Mouse (Mus musculus): ENCODE measurements around the gene Xaf1. TPM values are rescaled to one million over a fixed set of nuclear protein-coding genes. Genes with fewer than 3 reads are reported as not detected.
"Not testable (repeated sequence)": the region's sequence is repeated elsewhere in the genome, so short reads cannot be mapped to it uniquely, and the experiment has no call there.

Gene Xaf1
- polyA plus RNA-seq, 1 experiment from 2014 or later, result 4.9 TPM

DNA sequence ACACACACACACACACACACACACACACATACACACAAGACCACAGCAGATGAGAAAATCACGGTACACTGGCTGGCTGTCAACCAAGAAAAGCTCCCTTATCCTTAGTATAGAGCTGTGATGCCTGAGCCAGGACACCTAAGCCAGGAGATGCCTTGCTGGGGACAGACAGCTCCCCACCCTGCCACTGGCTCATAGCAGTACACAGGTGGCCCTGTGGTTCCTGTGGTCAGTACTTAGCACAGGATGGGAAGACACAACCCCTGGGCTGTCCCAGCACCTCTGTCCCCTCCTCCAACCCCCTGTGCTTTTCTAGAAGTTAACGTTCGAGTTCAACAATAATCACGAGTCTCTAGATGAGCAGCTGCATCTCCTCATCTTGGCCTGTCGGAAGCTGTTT, 16.6 kb downstream of the Xaf1 start:
- Histone ChIP-seq H3K9me3 (no peaks in the 10 kb centered on the region), H3K4me2 (replicated peaks) (no peak overlapping the region), H3K4me3 (replicated peaks) (no peak overlapping the region), H3K4me1 (replicated peaks) (peaks cover 4% of the 10 kb centered on the region; the same call in 1 of the 2 replicates), H3K9ac (no peak overlapping the region), H3K27ac (no peak overlapping the region), H3K36me3 (no peaks in the 10 kb centered on the region), H3K27me3 (replicated peaks) (peaks cover 13% of the 10 kb centered on the region)
- no peak for ATAC-seq
- 47% methylated on average over 5 of the region's 5 CpGs for WGBS

DNA sequence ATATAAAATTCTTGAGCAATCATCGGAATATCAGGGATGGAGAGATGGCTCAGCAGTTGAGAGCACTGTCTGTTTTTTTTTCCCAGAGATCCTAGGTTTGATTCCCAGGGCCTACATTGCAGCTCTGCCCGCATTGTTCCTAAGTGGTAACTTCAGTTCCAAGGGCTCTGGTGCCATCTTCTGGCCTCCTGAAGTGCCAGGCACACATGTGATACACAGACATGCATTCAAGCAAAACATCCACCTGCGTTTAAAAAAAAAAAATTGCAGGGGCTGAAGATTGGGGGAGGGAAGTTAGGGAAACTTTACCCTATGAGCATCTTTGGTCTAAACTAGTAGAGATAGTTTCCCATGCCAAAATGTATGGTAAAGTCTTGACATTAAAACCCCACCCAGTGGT, 23.0 kb downstream of the Xaf1 start:
- no peak for ATAC-seq
- WGBS, result 68% methylated on average over 3 of the region's 3 CpGs

GRCm38 (mm10) chr11:72325701-72326100, 24.3 kb downstream of the Xaf1 start:
- Histone ChIP-seq H3K9me3 (no peaks in the 10 kb centered on the region), H3K4me2 (replicated peaks) (no peak overlapping the region), H3K4me1 (replicated peaks) (no peaks in the 10 kb centered on the region), H3K4me3 (replicated peaks) (no peak overlapping the region), H3K27ac (no peak overlapping the region), H3K27me3 (replicated peaks) (no peaks in the 10 kb centered on the region), H3K36me3 (no peaks in the 10 kb centered on the region), H3K9ac (no peak overlapping the region)
- WGBS, result 76% methylated on average over 4 of the region's 4 CpGs
- ATAC-seq, result no peak

More for the DNA sequence above, 23.0 kb downstream of the Xaf1 start:
- Histone ChIP-seq H3K27ac (no peak overlapping the region), H3K9me3 (no peaks in the 10 kb centered on the region), H3K4me1 (replicated peaks) (no peaks in the 10 kb centered on the region), H3K4me3 (replicated peaks) (no peak overlapping the region), H3K36me3 (no peaks in the 10 kb centered on the region), H3K27me3 (replicated peaks) (no peaks in the 10 kb centered on the region), H3K9ac (no peak overlapping the region), H3K4me2 (replicated peaks) (no peak overlapping the region)

DNA sequence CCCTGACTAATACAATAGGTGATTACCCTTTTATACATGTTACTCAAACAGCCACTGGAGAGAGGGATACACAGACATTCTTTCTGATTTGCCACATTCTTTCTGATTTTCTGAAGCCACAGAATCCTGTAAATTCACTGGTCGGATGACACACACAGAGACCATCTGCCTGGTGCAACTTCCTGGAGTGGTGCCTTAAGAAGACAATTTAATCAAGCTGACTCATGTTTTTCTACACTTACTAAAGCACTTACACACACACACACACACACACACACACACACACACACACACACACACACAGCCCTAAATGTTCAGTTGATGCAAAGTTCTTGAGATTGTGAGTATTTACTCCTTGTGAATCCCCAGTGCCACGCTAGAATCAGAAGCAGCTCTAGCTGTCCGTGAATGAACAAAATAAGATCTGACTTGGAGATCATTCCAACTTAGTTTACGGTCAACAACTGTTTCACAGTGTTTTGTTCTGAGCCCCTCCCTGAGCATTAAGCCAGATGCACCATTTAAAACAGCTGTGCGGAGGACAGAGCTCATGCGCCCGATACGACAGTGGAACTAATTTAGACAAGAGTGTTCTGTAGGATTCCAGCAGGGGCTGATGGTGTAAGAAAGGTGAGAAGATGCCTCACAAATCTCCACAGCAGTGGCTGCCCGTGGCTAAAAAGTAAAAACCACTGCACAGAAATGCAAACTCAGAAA, 31.7 kb downstream of the Xaf1 start:
- no peak overlapping the region for H3K4me3 ChIP-seq (replicated peaks)
- H3K27me3 ChIP-seq (replicated peaks), result no peaks in the 10 kb centered on the region
- 75% methylated on average over 9 of the region's 9 CpGs for WGBS
- H3K9ac ChIP-seq, result no peak overlapping the region
- H3K9me3 ChIP-seq, result no peaks in the 10 kb centered on the region
- no peaks in the 10 kb centered on the region for H3K36me3 ChIP-seq
- H3K4me1 ChIP-seq (replicated peaks), result no peaks in the 10 kb centered on the region
- no peak overlapping the region for H3K4me2 ChIP-seq (replicated peaks)
- H3K27ac ChIP-seq, result no peak overlapping the region
- ATAC-seq, result no peak

- Histone ChIP-seq H3K4me1 (replicated peaks) (no peaks in the 10 kb centered on the region), H3K36me3 (no peaks in the 10 kb centered on the region), H3K27me3 (replicated peaks) (no peaks in the 10 kb centered on the region), H3K9me3 (no peaks in the 10 kb centered on the region), H3K4me2 (replicated peaks) (no peak overlapping the region), H3K27ac (no peak overlapping the region), H3K4me3 (replicated peaks) (no peak overlapping the region), H3K9ac (no peak overlapping the region)
- ATAC-seq, result no peak
- WGBS, result 78% methylated on average over 4 of the region's 4 CpGs
Observed at GRCm38 (mm10) chr11:72334653-72335052, 33.2 kb downstream of the Xaf1 start.

DNA sequence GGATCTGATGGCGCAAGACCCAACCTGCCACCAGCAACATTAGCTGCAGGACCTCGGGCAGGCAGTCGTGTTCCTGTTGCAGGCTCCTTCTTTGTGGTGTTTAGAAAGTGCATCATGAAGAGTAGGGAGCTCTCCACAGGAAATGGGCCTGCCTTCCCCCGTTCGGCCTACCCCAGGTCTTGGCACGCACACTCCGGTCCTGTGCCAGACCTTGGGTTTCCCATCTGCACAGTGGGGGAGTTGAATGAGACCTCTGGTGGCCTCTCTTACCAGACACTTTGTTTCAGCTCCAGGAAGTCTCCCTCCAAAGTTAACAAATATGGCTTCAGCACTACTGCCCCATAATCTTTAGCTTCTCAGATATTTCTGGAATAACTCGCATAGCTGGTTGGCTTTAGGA, 35.3 kb downstream of the Xaf1 start:
- H3K36me3 ChIP-seq, result no peaks in the 10 kb centered on the region
- no peak overlapping the region for H3K9ac ChIP-seq
- no peaks in the 10 kb centered on the region for H3K4me1 ChIP-seq (replicated peaks)
- no peak overlapping the region for H3K4me2 ChIP-seq (replicated peaks)
- H3K27me3 ChIP-seq (replicated peaks), result no peaks in the 10 kb centered on the region
- H3K9me3 ChIP-seq, result no peaks in the 10 kb centered on the region
- WGBS, result 78% methylated on average over 8 of the region's 8 CpGs
- no peak for ATAC-seq
- no peak overlapping the region for H3K27ac ChIP-seq
- no peak overlapping the region for H3K4me3 ChIP-seq (replicated peaks)

GRCm38 (mm10) chr11:72338437-72338871, 37.0 kb downstream of the Xaf1 start:
- H3K4me3 ChIP-seq (replicated peaks), result no peak overlapping the region
- H3K36me3 ChIP-seq, result no peaks in the 10 kb centered on the region
- no peak overlapping the region for H3K4me2 ChIP-seq (replicated peaks)
- no peaks in the 10 kb centered on the region for H3K4me1 ChIP-seq (replicated peaks)
- no peak overlapping the region for H3K27ac ChIP-seq
- no peaks in the 10 kb centered on the region for H3K9me3 ChIP-seq
- H3K27me3 ChIP-seq (replicated peaks), result no peaks in the 10 kb centered on the region
- no peak for ATAC-seq
- 59% methylated on average over 5 of the region's 5 CpGs for WGBS
- H3K9ac ChIP-seq, result no peak overlapping the region

- no peak overlapping the region for H3K27ac ChIP-seq
Observed at GRCm38 (mm10) chr11:72339716-72340115, 38.3 kb downstream of the Xaf1 start.

DNA sequence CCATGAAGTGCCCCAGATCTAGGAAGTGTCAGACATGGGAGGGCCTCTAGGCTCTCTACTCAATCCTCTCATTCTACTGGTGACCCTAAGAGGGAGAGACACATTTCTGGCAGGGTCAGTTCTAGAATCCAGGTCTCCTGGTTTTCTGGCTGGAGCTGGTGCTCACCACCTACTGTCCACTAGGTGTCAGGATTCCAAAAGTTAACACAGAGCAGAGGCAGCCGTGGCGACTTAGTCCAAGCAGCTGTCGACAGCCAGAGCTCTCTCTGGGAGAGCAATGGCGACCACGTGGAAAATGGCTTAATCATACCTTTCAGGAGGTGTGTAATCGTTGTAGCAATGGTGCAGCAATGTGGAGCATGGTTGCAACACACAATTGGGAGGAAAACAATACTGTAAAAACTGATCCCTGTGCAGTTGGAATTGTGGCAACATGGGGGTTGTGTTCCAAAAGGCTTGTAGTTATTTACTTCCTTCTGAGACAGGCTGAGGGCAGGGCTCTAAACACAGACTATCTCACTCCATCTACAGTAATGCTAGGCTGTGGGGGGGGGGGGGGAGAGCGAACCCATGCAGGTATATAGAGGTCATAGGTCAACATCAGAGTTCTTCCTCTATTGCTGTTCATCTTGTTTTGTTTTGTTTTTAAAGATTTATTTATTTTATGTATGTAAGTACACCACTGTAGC, 41.3 kb downstream of the Xaf1 start:
- Histone ChIP-seq H3K36me3 (no peaks in the 10 kb centered on the region), H3K27ac (no peak overlapping the region), H3K9ac (no peak overlapping the region), H3K9me3 (no peaks in the 10 kb centered on the region), H3K4me2 (replicated peaks) (0 out of 2 replicates have a peak overlapping the region, but pooled peaks have one; percentile 17), H3K27me3 (replicated peaks) (no peaks in the 10 kb centered on the region), H3K4me3 (replicated peaks) (no peak overlapping the region), H3K4me1 (replicated peaks) (no peaks in the 10 kb centered on the region)
- WGBS, result 11% methylated on average over 7 of the region's 7 CpGs
- ATAC-seq, result peak; percentile 87

More at GRCm38 (mm10) chr11:72339716-72340115, 38.3 kb downstream of the Xaf1 start:
- no peak overlapping the region for H3K4me3 ChIP-seq (replicated peaks)
- H3K4me2 ChIP-seq (replicated peaks), result no peak overlapping the region
- H3K4me1 ChIP-seq (replicated peaks), result no peaks in the 10 kb centered on the region
- no peak overlapping the region for H3K9ac ChIP-seq
- H3K9me3 ChIP-seq, result no peaks in the 10 kb centered on the region
- no peak for ATAC-seq
- no peaks in the 10 kb centered on the region for H3K36me3 ChIP-seq
- H3K27me3 ChIP-seq (replicated peaks), result no peaks in the 10 kb centered on the region
- 80% methylated on average over 4 of the region's 4 CpGs for WGBS

DNA sequence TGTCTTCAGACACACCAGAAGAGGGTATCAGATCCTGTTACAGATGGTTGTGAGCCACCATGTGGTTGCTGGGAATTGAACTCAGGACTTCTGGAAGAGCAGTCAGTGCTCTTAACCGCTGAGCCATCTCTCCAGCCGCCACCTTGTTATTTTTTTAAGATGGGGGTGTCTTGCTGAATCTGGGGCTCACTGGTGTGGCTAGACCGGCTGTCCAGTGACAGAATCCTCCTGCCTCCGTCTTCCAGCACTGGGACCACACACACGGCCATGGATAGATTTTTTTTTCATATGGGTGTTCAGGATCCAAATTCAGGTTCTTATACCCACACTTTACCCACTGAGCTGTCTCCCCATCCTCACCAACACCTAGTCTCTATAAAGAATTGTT, 41.8 kb downstream of the Xaf1 start:
- not testable (repeated sequence) for H3K4me1 ChIP-seq (replicated peaks); ATAC-seq; H3K27ac ChIP-seq; H3K27me3 ChIP-seq (replicated peaks); H3K4me3 ChIP-seq (replicated peaks); H3K4me2 ChIP-seq (replicated peaks); H3K9ac ChIP-seq; H3K9me3 ChIP-seq; H3K36me3 ChIP-seq
- WGBS, result 85% methylated on average over 5 of the region's 5 CpGs

DNA sequence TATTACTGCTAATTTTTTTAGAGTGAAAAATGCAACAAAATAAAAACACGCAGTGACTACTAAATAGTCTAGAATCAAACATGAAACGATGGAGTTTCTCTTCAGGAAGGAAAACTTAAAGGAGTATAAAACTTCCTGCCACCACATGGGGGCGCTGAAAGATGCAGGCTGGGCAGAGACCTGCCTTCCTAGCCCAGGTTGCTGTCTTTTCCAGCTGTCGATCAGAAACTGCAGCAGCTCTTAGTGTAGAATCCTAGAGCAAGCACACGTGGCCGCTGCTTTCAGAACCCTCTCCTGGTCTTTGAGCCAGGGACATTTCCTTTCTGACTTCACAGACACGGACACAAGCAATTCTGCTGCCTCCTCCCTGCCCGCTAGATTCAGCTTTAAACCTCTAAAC, 42.5 kb downstream of the Xaf1 start:
- Histone ChIP-seq H3K27me3 (replicated peaks) (no peaks in the 10 kb centered on the region), H3K36me3 (no peaks in the 10 kb centered on the region), H3K4me1 (replicated peaks) (peaks cover 4% of the 10 kb centered on the region), H3K4me2 (replicated peaks) (no peak overlapping the region), H3K27ac (no peak overlapping the region), H3K4me3 (replicated peaks) (no peak overlapping the region), H3K9me3 (no peaks in the 10 kb centered on the region), H3K9ac (no peak overlapping the region)
- ATAC-seq, result no peak
- 25% methylated on average over 8 of the region's 8 CpGs for WGBS

- 88% methylated on average over 11 of the region's 11 CpGs for WGBS
- Histone ChIP-seq H3K4me2 (replicated peaks) (no peak overlapping the region), H3K9me3 (no peaks in the 10 kb centered on the region), H3K4me3 (replicated peaks) (no peak overlapping the region), H3K9ac (no peak overlapping the region), H3K4me1 (replicated peaks) (peaks cover 7% of the 10 kb centered on the region), H3K27me3 (replicated peaks) (no peaks in the 10 kb centered on the region), H3K36me3 (no peaks in the 10 kb centered on the region), H3K27ac (no peak overlapping the region)
- ATAC-seq, result no peak
Observed at GRCm38 (mm10) chr11:72344486-72344885, 43.1 kb downstream of the Xaf1 start.

GRCm38 (mm10) chr11:72348563-72348962, 47.1 kb downstream of the Xaf1 start:
- no peak for ATAC-seq
- peaks cover 7% of the 10 kb centered on the region for H3K4me1 ChIP-seq (replicated peaks)
- no peak overlapping the region for H3K27ac ChIP-seq
- no peak overlapping the region for H3K4me3 ChIP-seq (replicated peaks)
- H3K9ac ChIP-seq, result no peak overlapping the region
- H3K36me3 ChIP-seq, result no peaks in the 10 kb centered on the region
- no peaks in the 10 kb centered on the region for H3K9me3 ChIP-seq
- H3K4me2 ChIP-seq (replicated peaks), result no peak overlapping the region
- no peaks in the 10 kb centered on the region for H3K27me3 ChIP-seq (replicated peaks)
- WGBS, result 38% methylated on average over 10 of the region's 10 CpGs
